Mouse (Mus musculus) lung, adult 2 months (tissue): Measurements from ENCODE around the gene Il17a.

Experiments
- CTCF ChIP-seq: fragments of 200-500 bp; IDR thresholded peaks from 2 replicates; pipeline ENCODE4 v1.5.1; 2011; ENCODE audit warnings: mild to moderate bottlenecking, low read length, control low read depth; ENCODE audit not compliant: insufficient read depth
- POLR2A ChIP-seq: fragments of 200-500 bp; IDR thresholded peaks from 2 replicates; pipeline ENCODE4 v1.6.1; 2011; ENCODE audit warnings: low read depth, mild to moderate bottlenecking, control low read depth, low read length, borderline replicate concordance; ENCODE audit errors: extremely low read depth

DNA sequence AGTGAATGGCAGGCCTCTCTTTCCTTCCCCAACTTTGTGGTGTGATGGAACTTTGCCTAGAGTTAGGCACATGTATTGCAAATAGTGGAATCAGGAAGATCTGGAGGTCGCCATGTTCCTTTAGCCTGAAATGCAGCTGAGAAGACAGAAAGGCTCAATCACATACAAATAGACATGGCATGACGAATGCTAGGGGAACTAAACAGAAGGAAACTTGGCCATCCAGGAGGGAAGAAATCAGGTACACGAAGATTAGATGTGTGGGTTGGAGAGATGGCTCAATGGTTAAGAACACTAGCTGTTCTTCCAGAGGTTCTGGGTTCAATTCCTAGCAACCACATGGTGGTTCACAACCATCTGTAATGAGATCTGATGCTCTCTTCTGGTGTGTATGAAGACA is 46.3 kb upstream of the Il17a start:
- TF ChIP-seq CTCF, result no peak
- no peak for TF ChIP-seq POLR2A
